Mouse (Mus musculus) liver, adult (tissue): ENCODE results near the gene Ubl7.

Source experiments
- GATA4 ChIP-seq: IDR thresholded peaks from 2 replicates; pipeline ENCODE4 v1.6.1; 2014; ENCODE audit warnings: mild to moderate bottlenecking, low read length; ENCODE audit not compliant: insufficient replicate concordance

The Ubl7 gene

GRCm38 (mm10) chr9:57951993-57952392 is 41.2 kb downstream of the Ubl7 start:
- TF ChIP-seq GATA4 = no peak

- TF ChIP-seq GATA4 = no peak
Observed at GRCm38 (mm10) chr9:57954962-57955744, 44.4 kb downstream of the Ubl7 start.

DNA sequence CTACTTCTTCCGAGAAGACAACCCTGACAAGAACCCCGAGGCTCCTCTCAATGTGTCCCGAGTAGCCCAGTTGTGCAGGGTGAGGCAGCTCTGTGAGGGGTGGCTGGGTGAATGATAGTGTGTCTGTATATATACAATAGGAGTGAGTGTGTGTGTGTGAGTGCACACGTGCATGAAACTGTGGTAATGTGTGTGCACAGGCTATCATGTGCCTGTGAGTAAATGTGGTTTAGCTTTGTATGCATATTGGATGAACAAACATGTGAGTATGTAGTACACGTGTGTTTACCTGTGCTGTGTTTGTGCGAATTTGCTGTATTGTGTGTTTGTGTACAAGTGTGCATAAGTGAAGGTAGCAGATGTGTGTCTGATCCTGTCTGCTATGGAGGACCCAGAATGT is 45.0 kb downstream of the Ubl7 start:
- no peak for TF ChIP-seq GATA4

DNA sequence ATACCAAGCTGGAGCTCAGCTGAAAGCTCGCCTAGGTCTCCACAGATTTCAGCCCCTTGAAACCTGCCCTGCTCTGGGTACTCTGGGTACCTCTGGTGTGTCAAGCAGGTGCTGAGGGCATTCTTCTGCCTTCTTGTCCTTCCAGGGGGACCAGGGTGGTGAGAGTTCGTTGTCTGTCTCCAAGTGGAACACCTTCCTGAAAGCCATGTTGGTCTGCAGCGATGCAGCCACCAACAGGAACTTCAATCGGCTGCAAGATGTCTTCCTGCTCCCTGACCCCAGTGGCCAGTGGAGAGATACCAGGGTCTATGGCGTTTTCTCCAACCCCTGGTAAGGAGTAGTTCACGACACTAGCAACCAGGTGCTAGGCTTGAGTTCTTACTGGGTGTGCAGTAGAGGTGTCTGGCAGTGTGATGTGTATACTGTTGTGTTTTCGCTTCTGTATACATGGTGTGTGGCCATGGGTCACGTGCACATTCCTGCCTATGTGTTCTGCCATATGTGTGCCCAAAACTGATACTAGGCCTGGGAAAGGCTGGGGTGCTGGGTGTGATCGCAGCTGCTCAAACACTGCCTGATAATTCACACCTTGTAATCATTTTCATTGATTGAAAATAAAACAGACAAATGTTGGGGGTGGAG is 45.5 kb downstream of the Ubl7 start:
- no peak for TF ChIP-seq GATA4

DNA sequence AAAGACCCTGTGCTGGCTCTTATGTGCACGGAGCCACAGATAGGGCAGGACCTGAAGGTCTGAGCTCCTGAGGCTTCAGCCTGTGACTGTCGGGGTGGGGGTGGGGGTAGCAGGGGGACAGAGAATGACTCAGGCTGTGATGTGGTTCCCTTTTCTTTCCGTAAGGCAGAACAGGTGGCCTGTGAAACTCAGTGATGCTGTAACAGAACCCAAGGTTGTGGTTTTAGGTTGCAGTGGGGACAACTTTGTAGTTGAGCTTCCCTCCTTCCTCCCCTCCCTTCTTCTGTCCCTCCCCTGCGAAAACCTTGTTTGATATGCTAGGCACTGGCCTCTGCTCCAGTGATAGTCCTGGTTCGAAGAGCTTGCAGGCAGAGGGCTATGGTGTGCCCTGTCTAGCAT is 46.1 kb downstream of the Ubl7 start:
- no peak for TF ChIP-seq GATA4

DNA sequence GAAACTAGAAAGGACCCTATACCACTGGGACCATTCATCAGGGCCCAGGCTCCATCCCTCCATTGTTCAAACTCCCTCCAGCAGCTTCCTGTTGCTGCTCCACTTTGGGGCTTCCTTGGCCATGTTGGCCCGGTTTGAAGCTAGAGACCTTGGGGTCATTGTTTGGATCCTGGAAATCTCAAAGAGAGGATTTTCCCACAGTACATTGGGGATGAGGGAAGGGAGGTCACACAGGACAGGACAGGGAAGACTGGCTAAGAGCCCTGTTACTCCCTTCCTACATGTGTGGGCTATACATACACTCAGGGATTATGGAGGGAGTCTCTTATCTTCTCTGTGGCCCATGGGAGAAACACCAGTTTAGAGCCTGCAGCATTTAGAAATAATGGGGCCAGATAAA is 47.8 kb downstream of the Ubl7 start:
- no peak for TF ChIP-seq GATA4

DNA sequence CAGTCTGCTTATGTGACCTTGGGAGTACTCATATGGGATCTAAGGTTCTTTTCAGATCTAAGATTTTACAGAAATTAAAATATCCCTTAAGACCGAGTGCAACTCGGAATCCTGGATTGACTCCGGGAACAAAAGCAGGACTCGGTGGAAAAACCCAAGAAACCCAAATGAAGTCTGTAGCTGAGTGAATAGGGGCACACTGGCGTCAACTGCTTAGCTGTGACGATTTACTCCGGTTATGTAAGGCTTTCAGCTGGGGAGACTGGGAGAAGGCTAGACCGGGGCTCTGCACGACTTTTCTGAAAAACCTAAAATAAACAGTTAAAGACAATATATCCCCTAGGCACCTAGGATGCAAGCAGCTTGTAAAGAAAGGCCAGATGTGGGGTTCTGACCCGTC is 48.6 kb downstream of the Ubl7 start:
- TF ChIP-seq GATA4 = no peak

GRCm38 (mm10) chr9:57959886-57960866 is 49.4 kb downstream of the Ubl7 start:
- TF ChIP-seq GATA4 = no peak

GRCm38 (mm10) chr9:57961226-57961625 is 50.4 kb downstream of the Ubl7 start:
- TF ChIP-seq GATA4 = no peak

- TF ChIP-seq GATA4 = no peak
Observed at GRCm38 (mm10) chr9:57961863-57962778, 51.3 kb downstream of the Ubl7 start.

GRCm38 (mm10) chr9:57963249-57963997 is 52.6 kb downstream of the Ubl7 start:
- no peak for TF ChIP-seq GATA4

- TF ChIP-seq GATA4 = no peak
Observed at GRCm38 (mm10) chr9:57963998-57964395, 53.2 kb downstream of the Ubl7 start.

DNA sequence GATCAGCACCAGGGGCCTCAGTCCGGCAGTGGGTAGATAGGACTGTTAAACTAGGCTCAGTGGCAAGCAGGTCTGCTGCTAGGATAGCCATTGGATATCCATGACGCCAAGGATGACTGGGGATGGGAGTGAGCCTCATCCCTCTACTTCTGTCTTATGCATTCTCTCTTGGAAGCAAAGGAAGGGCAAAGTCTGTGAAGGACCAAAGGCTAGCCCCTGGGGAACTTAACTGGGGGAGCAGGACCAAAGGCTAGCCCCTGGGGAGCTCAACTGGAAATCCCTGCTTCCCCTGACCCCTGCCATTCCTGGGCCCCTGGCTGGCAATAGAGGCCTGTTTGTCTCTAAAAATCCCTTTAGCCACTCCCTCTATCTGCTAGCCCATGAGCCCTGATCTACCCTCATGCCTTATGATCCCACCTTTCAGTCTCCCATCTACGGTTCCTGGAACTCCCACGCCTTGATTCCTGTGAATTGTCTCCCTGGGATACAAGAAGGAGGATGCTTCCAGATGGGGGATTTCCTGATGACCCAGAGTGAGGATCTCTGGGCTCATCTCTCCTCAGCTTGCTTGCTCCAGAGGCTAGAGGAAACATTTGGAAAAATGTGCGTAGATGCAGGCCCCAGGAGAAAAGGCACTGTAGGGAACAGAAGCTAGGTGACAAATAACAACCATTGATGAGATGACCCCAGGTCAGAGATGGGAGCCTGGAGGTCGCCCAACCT is 53.9 kb downstream of the Ubl7 start:
- TF ChIP-seq GATA4 = no peak
